Mouse (Mus musculus) WW6 (cell line): Measurements from ENCODE around the gene Birc6.
"Not testable (repeated sequence)": the region's sequence is repeated elsewhere in the genome, so short reads cannot be mapped to it uniquely, and the experiment has no call there.

Source experiments
- DNase-seq: peaks from one replicate; pipeline ENCODE4 v3.0.0-alpha.2; 2013; ENCODE audit warnings: low read depth, low spot score

Gene Birc6

DNA sequence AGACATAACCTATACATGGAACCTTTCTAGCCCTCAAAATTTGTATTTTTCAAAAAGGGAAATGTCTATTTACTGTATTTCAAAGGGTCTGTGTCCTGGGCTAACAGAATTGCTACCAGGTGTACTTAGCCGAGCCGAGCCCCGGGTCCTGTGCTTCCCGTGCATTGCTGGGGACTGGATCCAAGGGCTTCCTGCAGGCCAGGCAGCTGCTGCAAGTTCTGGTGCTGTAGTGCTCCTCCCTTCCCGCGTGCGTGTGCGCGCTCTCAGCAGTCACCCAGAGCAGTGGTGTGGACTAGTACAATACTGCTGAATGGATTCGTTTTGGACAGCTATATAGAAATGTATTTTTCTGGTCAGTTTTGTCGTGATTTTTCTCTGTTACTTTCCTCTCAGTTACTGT, 31.8 kb downstream of the Birc6 start:
- DNase-seq, result no peak

GRCm38 (mm10) chr17:74564151-74564550, 36.1 kb downstream of the Birc6 start:
- DNase-seq, result no peak

- no peak for DNase-seq
Measured at GRCm38 (mm10) chr17:74569219-74569618, 41.1 kb downstream of the Birc6 start.

- DNase-seq, result no peak
Measured at GRCm38 (mm10) chr17:74570585-74570984, 42.5 kb downstream of the Birc6 start.

- DNase-seq, result no peak
Measured at GRCm38 (mm10) chr17:74577173-74577572, 49.1 kb downstream of the Birc6 start.

- no peak for DNase-seq
Measured at GRCm38 (mm10) chr17:74579586-74579985, 51.5 kb downstream of the Birc6 start.

DNA sequence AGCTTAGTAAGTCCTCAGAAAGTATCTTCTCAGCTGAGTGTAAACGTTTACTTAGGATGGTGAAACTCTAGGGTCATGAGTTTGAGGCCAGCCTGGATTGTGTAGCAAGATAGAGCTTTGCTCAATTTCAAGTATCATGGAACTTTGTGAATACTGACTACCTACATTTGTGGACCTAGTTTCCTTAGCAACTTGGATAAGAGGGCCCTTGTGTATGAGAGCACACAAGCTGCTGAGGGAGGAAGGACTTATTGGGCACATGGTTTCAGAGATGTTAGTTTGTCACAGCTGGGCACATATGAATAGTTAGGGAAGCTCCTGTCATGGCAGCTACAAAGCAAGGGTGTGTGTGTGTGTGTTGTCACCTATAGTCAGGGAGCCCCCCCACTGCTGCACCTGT, 52.6 kb downstream of the Birc6 start:
- DNase-seq, result no peak

DNA sequence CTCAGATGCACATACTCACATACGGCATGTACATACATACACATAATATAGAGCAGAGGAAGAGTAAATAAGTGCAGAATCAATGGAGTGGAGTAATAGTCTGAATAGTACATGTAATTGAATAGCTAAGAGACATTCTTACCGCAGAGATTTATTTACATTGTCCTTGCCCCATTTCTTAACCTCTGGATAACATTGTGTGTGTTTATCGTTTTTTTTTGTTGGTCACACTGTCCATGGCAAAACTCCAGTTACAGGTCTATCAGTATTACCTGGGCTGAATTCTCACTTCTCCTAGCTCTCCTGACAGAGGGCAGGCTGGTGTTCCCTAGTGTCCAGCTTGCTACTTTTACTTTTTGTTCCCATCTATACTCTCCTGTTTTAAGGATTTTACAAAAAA, 58.7 kb downstream of the Birc6 start:
- no peak for DNase-seq

- DNase-seq, result no peak
Measured at GRCm38 (mm10) chr17:74598908-74599307, 70.8 kb downstream of the Birc6 start.

DNA sequence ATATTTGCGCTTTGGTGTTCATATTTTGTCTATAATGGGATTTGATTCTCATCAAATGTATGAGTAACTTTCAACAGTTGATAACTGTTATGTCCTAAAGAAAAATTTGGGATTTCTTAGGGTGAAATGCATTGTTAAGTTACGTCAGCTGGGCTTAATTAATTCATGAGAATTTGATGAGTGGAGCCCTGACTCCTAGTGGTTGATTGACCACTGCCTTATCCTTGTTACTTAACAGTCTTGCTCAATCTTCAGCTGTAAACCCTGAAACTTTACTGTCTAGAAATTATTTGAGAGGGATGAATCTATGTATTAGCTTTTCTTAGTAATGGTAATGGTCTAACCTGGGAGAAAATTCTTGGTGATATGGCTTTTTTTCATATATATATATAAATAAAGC, 71.3 kb downstream of the Birc6 start:
- DNase-seq, result no peak

GRCm38 (mm10) chr17:74601201-74601600, 73.1 kb downstream of the Birc6 start:
- no peak for DNase-seq

- no peak for DNase-seq
Measured at GRCm38 (mm10) chr17:74630798-74631197, 102.7 kb downstream of the Birc6 start.

GRCm38 (mm10) chr17:74642445-74642844, 114.3 kb downstream of the Birc6 start:
- no peak for DNase-seq

DNA sequence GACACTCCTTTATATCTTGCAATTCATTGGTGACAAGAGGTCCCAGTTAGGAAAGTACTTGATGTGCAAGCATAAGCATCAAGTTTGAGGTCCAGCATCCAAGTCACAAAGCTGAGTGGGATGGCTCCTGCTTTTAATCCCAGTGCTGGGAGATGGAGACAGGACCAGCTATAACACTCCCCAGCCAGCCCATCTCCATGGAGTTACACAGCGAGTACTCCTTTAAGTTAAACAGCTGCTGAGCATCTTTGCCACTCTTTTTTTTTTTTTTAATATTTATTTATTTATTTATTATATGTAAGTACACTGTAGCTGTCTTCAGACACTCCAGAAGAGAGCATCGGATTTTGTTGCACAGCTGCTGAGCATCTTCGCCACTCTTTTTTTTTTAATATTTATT, 130.3 kb downstream of the Birc6 start:
- DNase-seq, result no peak

GRCm38 (mm10) chr17:74668010-74668409, 139.9 kb downstream of the Birc6 start:
- DNase-seq, result no peak

DNA sequence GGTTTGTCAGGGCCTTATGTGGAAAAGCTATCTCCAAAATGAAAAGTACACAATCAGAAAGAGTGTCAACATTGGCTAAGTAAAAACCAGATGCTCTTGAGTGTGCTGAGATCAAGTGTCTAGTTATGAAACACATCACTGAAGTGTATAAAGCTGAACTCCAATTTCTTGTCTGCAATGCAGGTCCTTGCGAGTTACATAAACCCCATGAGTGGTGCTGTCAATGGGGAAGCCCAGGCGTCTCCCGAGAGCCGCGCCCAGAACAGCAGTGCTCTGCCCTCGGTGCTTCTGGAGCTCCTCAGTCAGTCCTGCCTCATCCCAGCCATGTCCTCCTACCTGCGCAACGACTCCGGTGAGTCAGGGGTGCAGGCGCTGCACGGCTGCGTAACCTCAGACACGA, 141.9 kb downstream of the Birc6 start:
- DNase-seq, result no peak

GRCm38 (mm10) chr17:74672446-74672845, 144.4 kb downstream of the Birc6 start:
- no peak for DNase-seq

- DNase-seq, result no peak
Measured at GRCm38 (mm10) chr17:74673251-74673650, 145.2 kb downstream of the Birc6 start.

GRCm38 (mm10) chr17:74678061-74678460, 150.0 kb downstream of the Birc6 start:
- DNase-seq, result no peak

GRCm38 (mm10) chr17:74684927-74685326, 156.8 kb downstream of the Birc6 start:
- DNase-seq, result no peak

- no peak for DNase-seq
Measured at GRCm38 (mm10) chr17:74688555-74688954, 160.5 kb downstream of the Birc6 start.

GRCm38 (mm10) chr17:74689406-74689805, 161.3 kb downstream of the Birc6 start:
- DNase-seq, result no peak

DNA sequence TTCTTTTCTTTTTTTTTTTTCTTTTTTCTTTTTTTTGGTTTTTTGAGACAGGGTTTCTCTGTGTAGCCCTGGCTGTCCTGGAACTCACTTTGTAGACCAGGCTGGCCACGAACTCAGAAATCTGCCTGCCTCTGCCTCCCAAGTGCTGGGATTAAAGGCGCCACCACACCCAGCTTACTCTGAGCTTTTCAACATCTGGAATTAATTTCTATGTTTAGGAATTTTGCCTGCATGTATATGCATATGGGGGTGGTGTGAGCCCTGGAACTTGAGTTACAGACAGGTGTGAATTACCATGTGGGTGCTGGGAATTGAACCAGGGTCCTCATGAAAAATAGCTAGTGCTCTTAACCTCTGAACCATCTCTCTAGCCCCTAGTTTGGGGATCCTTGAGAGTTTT, 173.6 kb downstream of the Birc6 start:
- DNase-seq, result not testable (repeated sequence)

- no peak for DNase-seq
Measured at GRCm38 (mm10) chr17:74705480-74705879, 177.4 kb downstream of the Birc6 start.

- DNase-seq, result no peak
Measured at GRCm38 (mm10) chr17:74706593-74706992, 178.5 kb downstream of the Birc6 start.
